Mouse (Mus musculus) ES-Bruce4 (cell line): ENCODE results near the gene Plscr5. TPM values are rescaled to one million over a fixed set of nuclear protein-coding genes. Genes with fewer than 3 reads are reported as not detected.

Experiments used
- H3K27ac ChIP-seq: 2 replicates; pipeline ENCODE4 v1.5.1; 2012; ENCODE audit warnings: low read length, inconsistent platforms; ENCODE audit not compliant: insufficient read depth
- H3K27me3 ChIP-seq: 2 replicates; pipeline ENCODE4 v1.6.1; 2012; ENCODE audit warnings: mild to moderate bottlenecking, low read length, inconsistent platforms; ENCODE audit not compliant: control insufficient read depth, poor library complexity, insufficient read depth, severe bottlenecking
- H3K36me3 ChIP-seq: 2 replicates; pipeline ENCODE4 v1.6.1; 2012; ENCODE audit warnings: inconsistent platforms, mild to moderate bottlenecking, low read length, moderate library complexity; ENCODE audit not compliant: control insufficient read depth, poor library complexity, insufficient read depth, severe bottlenecking
- H3K4me1 ChIP-seq: one replicate; pipeline ENCODE4 v1.8.1; 2011; ENCODE audit warnings: low read length; ENCODE audit not compliant: control insufficient read depth, insufficient read depth
- H3K4me3 ChIP-seq: 2 replicates; pipeline ENCODE4 v1.5.1; 2011; ENCODE audit warnings: low read depth, mild to moderate bottlenecking, low read length
- H3K9ac ChIP-seq: 2 replicates; pipeline ENCODE4 v1.6.1; 2012; ENCODE audit warnings: low read depth, mild to moderate bottlenecking, inconsistent platforms; ENCODE audit not compliant: poor library complexity, severe bottlenecking
- H3K9me3 ChIP-seq: replicated peaks from 2 replicates; pipeline ENCODE4 v1.6.1; 2012; ENCODE audit warnings: mild to moderate bottlenecking, low read length, inconsistent platforms; ENCODE audit not compliant: control insufficient read depth, poor library complexity, insufficient read depth, severe bottlenecking
- CTCF ChIP-seq: IDR thresholded peaks from one replicate; pipeline ENCODE4 v1.8.1; 2011; ENCODE audit warnings: low read depth, low read length
- EP300 ChIP-seq: IDR thresholded peaks from 2 replicates; pipeline ENCODE4 v1.6.1; 2011; ENCODE audit warnings: low read depth, low read length; ENCODE audit not compliant: insufficient read depth
- POLR2A ChIP-seq: IDR thresholded peaks from one replicate; pipeline ENCODE4 v1.8.1; 2011; ENCODE audit warnings: low read length; ENCODE audit not compliant: insufficient read depth
- polyA plus RNA-seq: library from polyadenylated mRNA; stranded (reverse); fragments of >200 nt; gene quantifications from 2 replicates; pipeline ENCODE4 v1.2.4, GENCODE M21; 2011; ENCODE audit warnings: low read depth; ENCODE audit not compliant: missing spikeins, insufficient read depth, insufficient read length

Plscr5 gene
- polyA plus RNA-seq, 1 experiment: not detected

GRCm38 (mm10) chr9:92191295-92191694 is 1.4 kb upstream of the Plscr5 start:
- no peak overlapping the region for H3K9ac ChIP-seq

GRCm38 (mm10) chr9:92198408-92198807 is 5.7 kb downstream of the Plscr5 start:
- H3K4me1 ChIP-seq: no peaks in the 10 kb centered on the region
- H3K27me3 ChIP-seq: no peaks in the 10 kb centered on the region
- no peak overlapping the region for H3K4me3 ChIP-seq
- H3K36me3 ChIP-seq: no peaks in the 10 kb centered on the region
- H3K9me3 ChIP-seq: no peaks in the 10 kb centered on the region
- no peak overlapping the region for H3K27ac ChIP-seq
- TF ChIP-seq POLR2A: no peak
- TF ChIP-seq CTCF: no peak
- no peak for TF ChIP-seq EP300
- no peak overlapping the region for H3K9ac ChIP-seq

More at GRCm38 (mm10) chr9:92191295-92191694, 1.4 kb upstream of the Plscr5 start:
- H3K9me3 ChIP-seq: no peaks in the 10 kb centered on the region
- H3K36me3 ChIP-seq: no peaks in the 10 kb centered on the region
- TF ChIP-seq CTCF (no peak), EP300 (no peak), POLR2A (no peak)
- no peaks in the 10 kb centered on the region for H3K4me1 ChIP-seq
- no peaks in the 10 kb centered on the region for H3K27me3 ChIP-seq
- H3K27ac ChIP-seq: no peak overlapping the region
- H3K4me3 ChIP-seq: no peak overlapping the region

GRCm38 (mm10) chr9:92199564-92199963 is 6.8 kb downstream of the Plscr5 start:
- TF ChIP-seq POLR2A (no peak), CTCF (no peak), EP300 (no peak)
- Histone ChIP-seq H3K9me3 (no peaks in the 10 kb centered on the region), H3K27ac (no peak overlapping the region)

GRCm38 (mm10) chr9:92204397-92204796 is 11.7 kb downstream of the Plscr5 start:
- no peaks in the 10 kb centered on the region for H3K36me3 ChIP-seq

More at GRCm38 (mm10) chr9:92199564-92199963, 6.8 kb downstream of the Plscr5 start:
- H3K27me3 ChIP-seq: no peaks in the 10 kb centered on the region
- no peak overlapping the region for H3K9ac ChIP-seq
- no peak overlapping the region for H3K4me3 ChIP-seq
- no peaks in the 10 kb centered on the region for H3K4me1 ChIP-seq
- H3K36me3 ChIP-seq: no peaks in the 10 kb centered on the region

GRCm38 (mm10) chr9:92207307-92207706 is 14.6 kb downstream of the Plscr5 start:
- Histone ChIP-seq H3K27me3 (no peaks in the 10 kb centered on the region), H3K4me3 (no peak overlapping the region), H3K9ac (no peak overlapping the region), H3K4me1 (no peaks in the 10 kb centered on the region), H3K27ac (no peak overlapping the region), H3K9me3 (no peaks in the 10 kb centered on the region), H3K36me3 (no peaks in the 10 kb centered on the region)
- TF ChIP-seq POLR2A (no peak), EP300 (no peak), CTCF (no peak)

More at GRCm38 (mm10) chr9:92204397-92204796, 11.7 kb downstream of the Plscr5 start:
- Histone ChIP-seq H3K27ac (no peak overlapping the region), H3K4me3 (no peak overlapping the region), H3K9me3 (no peaks in the 10 kb centered on the region), H3K9ac (no peak overlapping the region), H3K27me3 (no peaks in the 10 kb centered on the region), H3K4me1 (no peaks in the 10 kb centered on the region)
- TF ChIP-seq CTCF: no peak
- TF ChIP-seq POLR2A: no peak
- no peak for TF ChIP-seq EP300

GRCm38 (mm10) chr9:92207757-92208156 is 15.0 kb downstream of the Plscr5 start:
- H3K27me3 ChIP-seq: no peaks in the 10 kb centered on the region
- H3K9ac ChIP-seq: no peak overlapping the region
- H3K27ac ChIP-seq: no peak overlapping the region
- H3K36me3 ChIP-seq: no peaks in the 10 kb centered on the region
- TF ChIP-seq POLR2A (no peak), CTCF (no peak), EP300 (no peak)
- no peaks in the 10 kb centered on the region for H3K9me3 ChIP-seq
- no peak overlapping the region for H3K4me3 ChIP-seq
- no peaks in the 10 kb centered on the region for H3K4me1 ChIP-seq

GRCm38 (mm10) chr9:92209850-92210249 is 17.1 kb downstream of the Plscr5 start:
- H3K27ac ChIP-seq: no peak overlapping the region
- no peaks in the 10 kb centered on the region for H3K4me1 ChIP-seq

More at GRCm38 (mm10) chr9:92209850-92210249, 17.1 kb downstream of the Plscr5 start:
- no peaks in the 10 kb centered on the region for H3K27me3 ChIP-seq
- H3K9ac ChIP-seq: no peak overlapping the region
- no peaks in the 10 kb centered on the region for H3K36me3 ChIP-seq
- no peaks in the 10 kb centered on the region for H3K9me3 ChIP-seq
- H3K4me3 ChIP-seq: no peak overlapping the region
- TF ChIP-seq CTCF (no peak), POLR2A (no peak), EP300 (no peak)
